Mouse (Mus musculus): ENCODE measurements around the gene Dgkh. TPM values are rescaled to one million over a fixed set of nuclear protein-coding genes. Genes with fewer than 3 reads are reported as not detected.
"Not testable (repeated sequence)": the region's sequence is repeated elsewhere in the genome, so short reads cannot be mapped to it uniquely, and the experiment has no call there.

The Dgkh gene
- polyA plus RNA-seq, 1 experiment from 2014 or later, result 2.5 TPM

- H3K4me1 ChIP-seq, result peaks cover 26% of the 10 kb centered on the region
- H3K27me3 ChIP-seq, result peaks cover 7% of the 10 kb centered on the region
- no peak overlapping the region for H3K4me3 ChIP-seq (replicated peaks)
- no peak overlapping the region for H3K9ac ChIP-seq
- H3K27ac ChIP-seq, result no peak overlapping the region
- H3K9me3 ChIP-seq (replicated peaks), result no peaks in the 10 kb centered on the region
- 53% methylated on average over 5 of the region's 5 CpGs for WGBS
- H3K36me3 ChIP-seq, result no peaks in the 10 kb centered on the region
- no peak for ATAC-seq (replicated peaks; ENCODE audit: low FRiP score)
- no peak overlapping the region for H3K4me2 ChIP-seq
These were observed 2.0 kb upstream of the Dgkh start for GRCm38 (mm10) chr14:78734605-78735004.

- not testable (repeated sequence) for H3K27me3 ChIP-seq; H3K27ac ChIP-seq; H3K9me3 ChIP-seq (replicated peaks); H3K9ac ChIP-seq; H3K36me3 ChIP-seq; H3K4me3 ChIP-seq (replicated peaks); ATAC-seq (replicated peaks; ENCODE audit: low FRiP score)
- 0 out of 2 replicates have a peak overlapping the region, but pooled peaks have one; percentile 96 for H3K4me2 ChIP-seq
- H3K4me1 ChIP-seq, result peaks cover 26% of the 10 kb centered on the region
- whole genome bisulfite sequencing, result 39% methylated on average over 5 of the region's 5 CpGs
These were observed 1.6 kb upstream of the Dgkh start for GRCm38 (mm10) chr14:78734203-78734602.

GRCm38 (mm10) chr14:78733366-78734076, 945 bp upstream of the Dgkh start:
- H3K4me1 ChIP-seq, result peaks cover 26% of the 10 kb centered on the region
- peak overlapping the region; percentile 90 for H3K9ac ChIP-seq
- H3K27me3 ChIP-seq, result peaks cover 7% of the 10 kb centered on the region
- H3K9me3 ChIP-seq (replicated peaks), result no peaks in the 10 kb centered on the region
- ATAC-seq (replicated peaks; ENCODE audit: low FRiP score), result no peak
- H3K36me3 ChIP-seq, result no peaks in the 10 kb centered on the region
- H3K4me3 ChIP-seq (replicated peaks), result peak overlapping the region; percentile 86
- peak overlapping the region; percentile 92 for H3K27ac ChIP-seq
- WGBS, result 27% methylated on average over 12 of the region's 12 CpGs
- H3K4me2 ChIP-seq, result peak overlapping the region; percentile 96

GRCm38 (mm10) chr14:78731852-78732616, 542 bp downstream of the Dgkh start:
- peak; percentile 49 for ATAC-seq (replicated peaks; ENCODE audit: low FRiP score)

GRCm38 (mm10) chr14:78731240-78731639, 1.3 kb downstream of the Dgkh start:
- no peak for ATAC-seq (replicated peaks; ENCODE audit: low FRiP score)
- H3K4me3 ChIP-seq (replicated peaks), result peak overlapping the region; percentile 86
- H3K36me3 ChIP-seq, result no peaks in the 10 kb centered on the region
- peak overlapping the region; percentile 90 for H3K9ac ChIP-seq
- H3K4me2 ChIP-seq, result peak overlapping the region; percentile 96
- no peak overlapping the region for H3K27ac ChIP-seq
- peaks cover 26% of the 10 kb centered on the region for H3K4me1 ChIP-seq
- peaks cover 7% of the 10 kb centered on the region for H3K27me3 ChIP-seq
- H3K9me3 ChIP-seq (replicated peaks), result no peaks in the 10 kb centered on the region
- WGBS, result 6% methylated on average over 12 of the region's 12 CpGs

More at GRCm38 (mm10) chr14:78731852-78732616, 542 bp downstream of the Dgkh start:
- H3K27me3 ChIP-seq, result peaks cover 7% of the 10 kb centered on the region
- no peaks in the 10 kb centered on the region for H3K36me3 ChIP-seq
- WGBS, result under 1% methylated on average over 77 of the region's 90 CpGs
- H3K9me3 ChIP-seq (replicated peaks), result no peaks in the 10 kb centered on the region
- peak overlapping the region; percentile 86 for H3K4me3 ChIP-seq (replicated peaks)
- peak overlapping the region; percentile 96 for H3K4me2 ChIP-seq
- peak overlapping the region; percentile 90 for H3K9ac ChIP-seq
- H3K27ac ChIP-seq, result peak overlapping the region; percentile 92
- peaks cover 26% of the 10 kb centered on the region for H3K4me1 ChIP-seq

GRCm38 (mm10) chr14:78725976-78726375, 6.6 kb downstream of the Dgkh start:
- H3K4me1 ChIP-seq, result peaks cover 22% of the 10 kb centered on the region
- ATAC-seq (replicated peaks; ENCODE audit: low FRiP score), result no peak
- no peak overlapping the region for H3K27ac ChIP-seq
- H3K36me3 ChIP-seq, result no peaks in the 10 kb centered on the region
- H3K9me3 ChIP-seq (replicated peaks), result no peaks in the 10 kb centered on the region
- H3K9ac ChIP-seq, result no peak overlapping the region
- H3K4me3 ChIP-seq (replicated peaks), result peak overlapping the region; percentile 69
- H3K4me2 ChIP-seq, result peak overlapping the region; percentile 95
- 28% methylated on average over 13 of the region's 13 CpGs for WGBS
- H3K27me3 ChIP-seq, result no peaks in the 10 kb centered on the region

- peak; percentile 63 for ATAC-seq (replicated peaks; ENCODE audit: low FRiP score)
- 2% methylated on average over 26 of the region's 26 CpGs for WGBS
- H3K4me3 ChIP-seq (replicated peaks), result peak overlapping the region; percentile 69
These were observed 7.1 kb downstream of the Dgkh start for GRCm38 (mm10) chr14:78725307-78725956.

GRCm38 (mm10) chr14:78724414-78725306, 7.9 kb downstream of the Dgkh start:
- H3K9me3 ChIP-seq (replicated peaks), result no peaks in the 10 kb centered on the region
- H3K9ac ChIP-seq, result peak overlapping the region; percentile 59
- H3K4me3 ChIP-seq (replicated peaks), result peak overlapping the region; percentile 69
- ATAC-seq (replicated peaks; ENCODE audit: low FRiP score), result peak; percentile 95
- peak overlapping the region; percentile 78 for H3K27ac ChIP-seq
- H3K4me2 ChIP-seq, result peak overlapping the region; percentile 95
- H3K36me3 ChIP-seq, result no peaks in the 10 kb centered on the region
- WGBS, result 1% methylated on average over 52 of the region's 52 CpGs
- H3K27me3 ChIP-seq, result no peaks in the 10 kb centered on the region
- H3K4me1 ChIP-seq, result peaks cover 18% of the 10 kb centered on the region

More at GRCm38 (mm10) chr14:78725307-78725956, 7.1 kb downstream of the Dgkh start:
- no peaks in the 10 kb centered on the region for H3K9me3 ChIP-seq (replicated peaks)
- H3K27me3 ChIP-seq, result no peaks in the 10 kb centered on the region
- no peaks in the 10 kb centered on the region for H3K36me3 ChIP-seq
- H3K4me1 ChIP-seq, result peaks cover 20% of the 10 kb centered on the region
- peak overlapping the region; percentile 78 for H3K27ac ChIP-seq
- peak overlapping the region; percentile 95 for H3K4me2 ChIP-seq
- peak overlapping the region; percentile 59 for H3K9ac ChIP-seq

- H3K9me3 ChIP-seq (replicated peaks); ATAC-seq (replicated peaks; ENCODE audit: low FRiP score); H3K27ac ChIP-seq; H3K9ac ChIP-seq; H3K36me3 ChIP-seq; H3K27me3 ChIP-seq; H3K4me3 ChIP-seq (replicated peaks); H3K4me2 ChIP-seq: not testable (repeated sequence)
- 88% methylated on average over 4 of the region's 4 CpGs for WGBS
- H3K4me1 ChIP-seq, result peaks cover 18% of the 10 kb centered on the region
These were observed 8.9 kb downstream of the Dgkh start for GRCm38 (mm10) chr14:78723655-78724054.

GRCm38 (mm10) chr14:78722031-78722430, 10.5 kb downstream of the Dgkh start:
- H3K27ac ChIP-seq, result no peak overlapping the region
- no peak overlapping the region for H3K9ac ChIP-seq
- H3K9me3 ChIP-seq (replicated peaks), result no peaks in the 10 kb centered on the region
- no peak for ATAC-seq (replicated peaks; ENCODE audit: low FRiP score)
- H3K4me1 ChIP-seq, result peaks cover 18% of the 10 kb centered on the region
- peaks cover 8% of the 10 kb centered on the region for H3K36me3 ChIP-seq
- 77% methylated on average over 5 of the region's 5 CpGs for WGBS
- H3K27me3 ChIP-seq, result no peaks in the 10 kb centered on the region
- H3K4me2 ChIP-seq, result no peak overlapping the region
- H3K4me3 ChIP-seq (replicated peaks), result no peak overlapping the region

- Histone ChIP-seq H3K4me3 (replicated peaks) (no peak overlapping the region), H3K9ac (no peak overlapping the region), H3K4me1 (peaks cover 9% of the 10 kb centered on the region), H3K4me2 (no peak overlapping the region), H3K9me3 (replicated peaks) (no peaks in the 10 kb centered on the region), H3K27me3 (no peaks in the 10 kb centered on the region), H3K27ac (no peak overlapping the region), H3K36me3 (peaks cover 8% of the 10 kb centered on the region)
- ATAC-seq (replicated peaks; ENCODE audit: low FRiP score), result no peak
- 93% methylated on average over 7 of the region's 7 CpGs for WGBS
These were observed 16.5 kb downstream of the Dgkh start for GRCm38 (mm10) chr14:78716035-78716434.
